Mouse (Mus musculus): ENCODE results near the gene Mturn.

Gene Mturn

GRCm38 (mm10) chr6:54680891-54681745, at the start of gene Mturn:
Gene Mturn, plus strand, starts transcription at chr6:54681624.
- POLR2A ChIA-PET = interaction anchor here in 3 of 4 experiments (0.9 to 2.4 kb wide), 16 partner anchors 8 to 337 kb away, joined by 3 to 13 read pairs (median 5); partner anchors contain the start of genes Ggct (in 2 of the 3), Znrf2 (in 2 of the 3) and Scrn1 (in 1 of the 3)

GRCm38 (mm10) chr6:54639877-54640276, 41.5 kb upstream of the Mturn start:
- ChIA-PET CTCF (no interaction called here), POLR2A (interaction anchor here in 1 of 4 experiments (1.2 kb wide), 1 partner anchor 37 kb away, joined by 3 read pairs; no protein-coding TSS in a partner anchor)

More at GRCm38 (mm10) chr6:54680891-54681745, at the start of gene Mturn:
- CTCF ChIA-PET = interaction anchor here in 2 of 4 experiments (0.6 to 1.2 kb wide), 2 partner anchors 11 to 312 kb away, joined by 3 to 4 read pairs; partner anchors contain the start of gene Ggct (in 1 of the 2)

GRCm38 (mm10) chr6:54641953-54642352, 39.5 kb upstream of the Mturn start:
- POLR2A ChIA-PET = no interaction called here
- CTCF ChIA-PET = no interaction called here

- POLR2A ChIA-PET = interaction anchor here in 2 of 4 experiments (0.7 to 1.5 kb wide), 3 partner anchors 11 to 677 kb away, joined by 3 read pairs; no protein-coding TSS in a partner anchor
Observed at GRCm38 (mm10) chr6:54643181-54643580, 38.2 kb upstream of the Mturn start.

DNA sequence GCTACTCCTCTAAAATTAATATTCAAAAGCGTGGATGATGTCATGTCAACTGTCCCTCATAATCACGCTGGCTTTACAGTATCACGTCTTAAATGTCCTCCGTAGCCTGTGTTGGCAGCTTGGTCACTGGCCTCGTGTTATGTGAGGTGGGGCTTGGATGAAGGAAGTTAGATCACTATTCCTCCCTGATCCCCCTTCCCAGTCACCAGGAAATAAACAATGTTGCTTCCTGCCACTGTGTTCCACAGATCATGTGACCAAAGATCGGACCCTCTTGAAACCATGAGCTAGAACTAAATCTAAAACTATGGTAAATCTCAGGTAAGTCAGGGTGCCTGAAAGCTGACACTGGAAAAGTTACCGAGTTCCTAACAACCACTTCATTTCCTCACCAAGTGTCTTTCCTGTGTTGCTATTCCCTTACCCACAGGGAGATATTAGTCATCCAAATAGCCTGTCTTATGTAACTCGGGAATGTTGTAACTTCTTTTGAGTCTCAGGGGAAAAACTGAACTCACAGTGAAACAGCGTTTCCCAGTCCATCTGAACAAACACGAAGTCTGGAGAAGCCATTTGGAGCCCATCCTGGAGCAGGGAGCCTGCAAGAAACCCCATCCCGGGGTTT, 25.8 kb upstream of the Mturn start:
- CTCF ChIA-PET = interaction anchor here in 1 of 4 experiments (0.6 kb wide), 1 partner anchor 64 kb away, joined by 4 read pairs; no protein-coding TSS in a partner anchor

More at GRCm38 (mm10) chr6:54643181-54643580, 38.2 kb upstream of the Mturn start:
- CTCF ChIA-PET = interaction anchor here in 2 of 4 experiments (0.5 to 0.6 kb wide), 2 partner anchors 152 to 448 kb away, joined by 3 read pairs; no protein-coding TSS in a partner anchor

GRCm38 (mm10) chr6:54657861-54658260, 23.6 kb upstream of the Mturn start:
- ChIA-PET CTCF (no interaction called here), POLR2A (no interaction called here)

More for the DNA sequence above, 25.8 kb upstream of the Mturn start:
- POLR2A ChIA-PET = no interaction called here

- CTCF ChIA-PET = interaction anchor here in 1 of 4 experiments (0.5 kb wide), 1 partner anchor 12 kb away, joined by 3 read pairs; the partner anchor contains the start of gene Mturn
- POLR2A ChIA-PET = interaction anchor here in 2 of 4 experiments (0.6 to 0.8 kb wide), 3 partner anchors 13 to 156 kb away, joined by 3 read pairs; no protein-coding TSS in a partner anchor
Observed at GRCm38 (mm10) chr6:54669868-54670267, 11.6 kb upstream of the Mturn start.

DNA sequence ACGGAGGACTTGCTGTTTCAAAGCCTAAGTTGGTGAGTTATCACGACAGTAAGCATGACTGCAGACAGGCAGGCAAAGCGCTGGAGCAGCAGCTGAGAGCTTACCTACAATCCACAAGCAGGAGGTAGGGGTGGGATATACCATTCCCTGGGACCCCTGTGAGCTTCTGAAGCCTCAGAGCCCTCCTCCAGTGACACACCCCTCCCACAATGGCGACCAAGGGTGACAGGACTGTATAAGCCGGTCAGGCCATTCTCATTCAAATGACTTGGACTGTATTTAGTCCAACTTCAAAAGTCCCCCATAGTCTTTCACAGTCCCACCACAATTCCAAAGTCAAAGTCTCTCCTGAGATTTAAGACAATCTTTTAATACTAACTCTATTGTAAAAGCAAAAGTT, 8.5 kb upstream of the Mturn start:
- ChIA-PET CTCF (interaction anchor here in 2 of 4 experiments (0.6 to 1.1 kb wide), 4 partner anchors 24 to 504 kb away, joined by 3 to 4 read pairs (median 4); partner anchors contain the start of gene Ggct (in 1 of the 2)), POLR2A (interaction anchor here in 3 of 4 experiments (0.6 to 2.5 kb wide), 9 partner anchors 8 to 1421 kb away, joined by 3 to 10 read pairs (median 3); partner anchors contain the start of gene Mturn (in 2 of the 3))

- CTCF ChIA-PET = no interaction called here
- POLR2A ChIA-PET = interaction anchor here in 1 of 4 experiments (0.7 kb wide), 1 partner anchor 638 kb away, joined by 5 read pairs; no protein-coding TSS in a partner anchor
Observed at GRCm38 (mm10) chr6:54679686-54680085, 1.7 kb upstream of the Mturn start.

GRCm38 (mm10) chr6:54681746-54682428, 463 bp downstream of the Mturn start:
- CTCF ChIA-PET = interaction anchor here in 3 of 4 experiments (0.6 to 1.2 kb wide), 4 partner anchors 12 to 311 kb away, joined by 3 to 4 read pairs (median 3); partner anchors contain the start of gene Ggct (in 1 of the 3)
- POLR2A ChIA-PET = interaction anchor here in 3 of 4 experiments (0.6 to 2.4 kb wide), 21 partner anchors 9 to 337 kb away, joined by 3 to 13 read pairs (median 4); partner anchors contain the start of genes Ggct (in 2 of the 3), Znrf2 (in 2 of the 3) and Scrn1 (in 1 of the 3)

- ChIA-PET POLR2A (no interaction called here), CTCF (no interaction called here)
Observed at GRCm38 (mm10) chr6:54684085-54684484, 2.7 kb downstream of the Mturn start.

- ChIA-PET CTCF (no interaction called here), POLR2A (no interaction called here)
Observed at GRCm38 (mm10) chr6:54685103-54685502, 3.7 kb downstream of the Mturn start.

GRCm38 (mm10) chr6:54685716-54686395, 4.4 kb downstream of the Mturn start:
- CTCF ChIA-PET = no interaction called here
- POLR2A ChIA-PET = interaction anchor here in 2 of 4 experiments (0.5 to 0.6 kb wide), 2 partner anchors 13 to 242 kb away, joined by 3 read pairs; no protein-coding TSS in a partner anchor

- ChIA-PET CTCF (no interaction called here), POLR2A (interaction anchor here in 2 of 4 experiments (1.4 to 1.8 kb wide), 2 partner anchors 20 to 130 kb away, joined by 3 to 6 read pairs; partner anchors contain the start of gene Znrf2 (in 1 of the 2))
Observed at GRCm38 (mm10) chr6:54686946-54687737, 5.7 kb downstream of the Mturn start.

- POLR2A ChIA-PET = interaction anchor here in 2 of 4 experiments (0.7 to 1.8 kb wide), 4 partner anchors 19 to 100 kb away, joined by 3 to 6 read pairs (median 4); no protein-coding TSS in a partner anchor
Observed at GRCm38 (mm10) chr6:54688467-54689323, 7.3 kb downstream of the Mturn start.

DNA sequence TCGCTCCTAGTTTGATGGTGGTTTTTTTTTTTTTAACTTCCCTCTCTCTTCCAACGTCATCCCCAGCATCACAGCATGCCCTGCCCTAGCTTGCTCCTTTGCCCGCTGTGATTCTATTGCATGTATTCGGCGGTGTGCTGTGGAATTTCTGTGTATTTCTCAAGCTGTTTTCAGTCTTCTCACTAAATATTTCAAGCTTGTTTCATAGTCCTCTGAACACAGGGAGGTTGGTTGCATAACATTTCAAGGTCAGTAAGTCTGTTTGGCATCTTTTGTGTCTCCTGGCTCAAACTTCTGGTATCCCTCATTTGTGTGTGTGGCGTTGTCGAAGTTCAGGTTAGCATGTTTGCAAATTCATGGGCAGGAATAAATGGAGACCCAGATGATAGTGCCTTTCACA, 8.3 kb downstream of the Mturn start:
- CTCF ChIA-PET = no interaction called here
- POLR2A ChIA-PET = interaction anchor here in 2 of 4 experiments (0.6 to 2.2 kb wide), 5 partner anchors 11 to 348 kb away, joined by 3 to 11 read pairs (median 4); partner anchors contain the start of gene Gars (in 1 of the 2)

More at GRCm38 (mm10) chr6:54688467-54689323, 7.3 kb downstream of the Mturn start:
- CTCF ChIA-PET = no interaction called here
